Mouse (Mus musculus) bone marrow, adult 2 months (tissue): ENCODE measurements at regions not wholly inside any gene's neighbourhood (a gene's known extent, or its start where the extent isn't known, plus 50 kb on each side); places are given as distances from the start of the nearest gene placed in this dataset.
A peak's percentile ranks its signal among the peaks of the same experiment; 100 is the strongest.

ENCODE experiments used
- H3K27ac ChIP-seq: fragments of 200-500 bp; 2 replicates; pipeline ENCODE4 v1.5.1; 2012; ENCODE audit warnings: low read depth, mild to moderate bottlenecking, control low read depth, inconsistent platforms, low read length; ENCODE audit not compliant: control insufficient read depth, poor library complexity, insufficient read depth
- H3K4me1 ChIP-seq: fragments of 200-500 bp; 2 replicates; pipeline ENCODE4 v1.6.1; 2011; ENCODE audit warnings: low read length; ENCODE audit not compliant: control insufficient read depth, insufficient read depth
- H3K4me3 ChIP-seq: fragments of 200-500 bp; replicated peaks from 2 replicates; pipeline ENCODE3; 2011; ENCODE audit warnings: mild to moderate bottlenecking, low read depth, low read length, control low read depth; ENCODE audit not compliant: control insufficient read depth
- CTCF ChIP-seq: fragments of 200-500 bp; IDR thresholded peaks from 2 replicates; pipeline ENCODE4 v1.5.1; 2011; ENCODE audit warnings: low read length, control low read depth; ENCODE audit not compliant: control insufficient read depth, insufficient read depth
- POLR2A ChIP-seq: fragments of 200-500 bp; IDR thresholded peaks from 2 replicates; pipeline ENCODE4 v1.6.1; 2011; ENCODE audit warnings: low read depth, mild to moderate bottlenecking, control low read depth, low read length, borderline replicate concordance; ENCODE audit not compliant: control insufficient read depth
- WGBS: fragments of 180-500 bp; shearing (Covaris S2); methylation state at CpG from one replicate; pipeline ENCODE4 v1.1.7; 2018; 5-methylcytosine and 5-hydroxymethylcytosine counted together

GRCm38 (mm10) chr4:124149771-124150451 lies 232.1 kb upstream of the 4930535I16Rik start:
- no peak overlapping the region for H3K27ac ChIP-seq
- WGBS: 12% methylated on average over 16 of the region's 16 CpGs
- H3K4me1 ChIP-seq: no peaks in the 10 kb centered on the region
- TF ChIP-seq POLR2A (no peak), CTCF (no peak)
- H3K4me3 ChIP-seq: no peak overlapping the region

GRCm38 (mm10) chr4:124149037-124149436 lies 231.2 kb upstream of the 4930535I16Rik start:
- 62% methylated on average over 3 of the region's 3 CpGs for WGBS
- Histone ChIP-seq H3K4me3 (no peak overlapping the region), H3K4me1 (no peaks in the 10 kb centered on the region), H3K27ac (no peak overlapping the region)
- no peak for TF ChIP-seq CTCF

GRCm38 (mm10) chr4:124147276-124147675 lies 229.5 kb upstream of the 4930535I16Rik start:
- Histone ChIP-seq H3K4me3 (no peak overlapping the region), H3K27ac (no peak overlapping the region), H3K4me1 (no peaks in the 10 kb centered on the region)
- TF ChIP-seq POLR2A (no peak), CTCF (no peak)
- WGBS: 64% methylated on average over 4 of the region's 4 CpGs

- H3K27ac ChIP-seq: no peak overlapping the region
- no peaks in the 10 kb centered on the region; the same call in 1 of the 2 replicates for H3K4me1 ChIP-seq
- TF ChIP-seq CTCF: no peak
- TF ChIP-seq POLR2A: no peak
- no peak overlapping the region for H3K4me3 ChIP-seq
- 42% methylated on average over 8 of the region's 8 CpGs for WGBS
These were observed 228.3 kb upstream of the 4930535I16Rik start for GRCm38 (mm10) chr4:124146135-124146534.

GRCm38 (mm10) chr4:124143630-124144029 lies 225.8 kb upstream of the 4930535I16Rik start:
- Histone ChIP-seq H3K4me1 (no peaks in the 10 kb centered on the region; the same call in 1 of the 2 replicates), H3K4me3 (no peak overlapping the region), H3K27ac (no peak overlapping the region)
- no peak for TF ChIP-seq POLR2A
- no peak for TF ChIP-seq CTCF
- WGBS: 70% methylated on average over 5 of the region's 5 CpGs

GRCm38 (mm10) chr4:124143226-124143625 lies 225.4 kb upstream of the 4930535I16Rik start:
- 36% methylated on average over 7 of the region's 7 CpGs for WGBS
- TF ChIP-seq CTCF (no peak), POLR2A (no peak)
- Histone ChIP-seq H3K4me1 (no peaks in the 10 kb centered on the region; the same call in 1 of the 2 replicates), H3K4me3 (no peak overlapping the region), H3K27ac (no peak overlapping the region)

GRCm38 (mm10) chr4:124142083-124142482 lies 224.3 kb upstream of the 4930535I16Rik start:
- no peak overlapping the region for H3K27ac ChIP-seq
- H3K4me1 ChIP-seq: no peaks in the 10 kb centered on the region; the same call in 1 of the 2 replicates
- H3K4me3 ChIP-seq: no peak overlapping the region
- 13% methylated on average over 5 of the region's 5 CpGs for WGBS
- no peak for TF ChIP-seq POLR2A
- peak; percentile 64 for TF ChIP-seq CTCF

GRCm38 (mm10) chr4:124135165-124135470 lies 217.3 kb upstream of the 4930535I16Rik start:
- TF ChIP-seq POLR2A (no peak), CTCF (no peak)
- Histone ChIP-seq H3K27ac (no peak overlapping the region), H3K4me1 (no peaks in the 10 kb centered on the region), H3K4me3 (no peak overlapping the region)
- WGBS: 70% methylated on average over 6 of the region's 6 CpGs
